Mouse (Mus musculus): ENCODE data around the gene Cdk17.
A peak's percentile ranks its signal among the peaks of the same experiment; 100 is the strongest.

Cdk17 gene

GRCm38 (mm10) chr10:93263431-93263830 is 102.8 kb downstream of the Cdk17 start:
- no peak for DNase-seq (ENCODE audit: low read depth)

- no peak for DNase-seq (ENCODE audit: low read depth)
These were observed 103.3 kb downstream of the Cdk17 start for GRCm38 (mm10) chr10:93264001-93264400.

- DNase-seq (ENCODE audit: low read depth), result peak; percentile 64
These were observed 105.2 kb downstream of the Cdk17 start for GRCm38 (mm10) chr10:93265833-93266232.

- no peak for DNase-seq (ENCODE audit: low read depth)
These were observed 105.8 kb downstream of the Cdk17 start for GRCm38 (mm10) chr10:93266521-93266920.

- DNase-seq (ENCODE audit: low read depth), result no peak
These were observed 106.8 kb downstream of the Cdk17 start for GRCm38 (mm10) chr10:93267509-93267908.

GRCm38 (mm10) chr10:93268339-93268738 is 107.7 kb downstream of the Cdk17 start:
- DNase-seq (ENCODE audit: low read depth), result peak; percentile 88

GRCm38 (mm10) chr10:93269744-93270143 is 109.1 kb downstream of the Cdk17 start:
- DNase-seq (ENCODE audit: low read depth), result no peak

- DNase-seq (ENCODE audit: low read depth), result no peak
These were observed 110.3 kb downstream of the Cdk17 start for GRCm38 (mm10) chr10:93270889-93271460.

- DNase-seq (ENCODE audit: low read depth), result no peak
These were observed 111.2 kb downstream of the Cdk17 start for GRCm38 (mm10) chr10:93271831-93272230.

GRCm38 (mm10) chr10:93272986-93273982 is 112.6 kb downstream of the Cdk17 start:
- DNase-seq (ENCODE audit: low read depth), result no peak

- DNase-seq (ENCODE audit: low read depth), result peak; percentile 61
These were observed 113.6 kb downstream of the Cdk17 start for GRCm38 (mm10) chr10:93274277-93274696.

- DNase-seq (ENCODE audit: low read depth), result no peak
These were observed 114.8 kb downstream of the Cdk17 start for GRCm38 (mm10) chr10:93275212-93276136.

- DNase-seq (ENCODE audit: low read depth), result no peak
These were observed 115.7 kb downstream of the Cdk17 start for GRCm38 (mm10) chr10:93276349-93276763.

- no peak for DNase-seq (ENCODE audit: low read depth)
These were observed 116.2 kb downstream of the Cdk17 start for GRCm38 (mm10) chr10:93276857-93277256.

- DNase-seq (ENCODE audit: low read depth), result no peak
These were observed 117.7 kb downstream of the Cdk17 start for GRCm38 (mm10) chr10:93278361-93278760.

- DNase-seq (ENCODE audit: low read depth), result no peak
These were observed 118.4 kb downstream of the Cdk17 start for GRCm38 (mm10) chr10:93279062-93279461.

- no peak for DNase-seq (ENCODE audit: low read depth)
These were observed 119.9 kb downstream of the Cdk17 start for GRCm38 (mm10) chr10:93280586-93280985.

- DNase-seq (ENCODE audit: low read depth), result no peak
These were observed 120.4 kb downstream of the Cdk17 start for GRCm38 (mm10) chr10:93281092-93281491.

- DNase-seq (ENCODE audit: low read depth), result no peak
These were observed 121.9 kb downstream of the Cdk17 start for GRCm38 (mm10) chr10:93282526-93282964.

- peak; percentile 53 for DNase-seq (ENCODE audit: low read depth)
These were observed 122.6 kb downstream of the Cdk17 start for GRCm38 (mm10) chr10:93283258-93283657.

GRCm38 (mm10) chr10:93285489-93285888 is 124.8 kb downstream of the Cdk17 start:
- DNase-seq (ENCODE audit: low read depth), result no peak

- no peak for DNase-seq (ENCODE audit: low read depth)
These were observed 127.0 kb downstream of the Cdk17 start for GRCm38 (mm10) chr10:93287551-93288145.

All from 416B (cell line).